Mouse (Mus musculus): ENCODE measurements at regions not wholly inside any gene's neighbourhood (a gene's known extent, or its start where the extent isn't known, plus 50 kb on each side); places are given as distances from the start of the nearest gene placed in this dataset.
"Not testable (repeated sequence)": the region's sequence is repeated elsewhere in the genome, so short reads cannot be mapped to it uniquely, and the experiment has no call there.

GRCm38 (mm10) chr2:72616412-72616811, 140.5 kb downstream of the Cdca7 start:
- DNase-seq: no peak

- no peak for DNase-seq
Observed at GRCm38 (mm10) chr2:72619446-72619845, 143.5 kb downstream of the Cdca7 start.

- DNase-seq: no peak
Observed at GRCm38 (mm10) chr2:72620182-72620652, 144.3 kb downstream of the Cdca7 start.

- DNase-seq: no peak
Observed at GRCm38 (mm10) chr2:72627915-72628314, 152.0 kb downstream of the Cdca7 start.

GRCm38 (mm10) chr2:72628626-72629470, 152.9 kb downstream of the Cdca7 start:
- DNase-seq: no peak

GRCm38 (mm10) chr2:72629691-72630461, 153.9 kb downstream of the Cdca7 start:
- no peak for DNase-seq

GRCm38 (mm10) chr2:72637881-72638620, 162.1 kb downstream of the Cdca7 start:
- no peak for DNase-seq

- no peak for DNase-seq
Observed at GRCm38 (mm10) chr2:72639022-72639421, 163.1 kb downstream of the Cdca7 start.

- DNase-seq: no peak
Observed at GRCm38 (mm10) chr2:72641228-72641627, 165.3 kb downstream of the Cdca7 start.

- DNase-seq: peak; percentile 28
Observed at GRCm38 (mm10) chr2:72644151-72644843, 168.3 kb downstream of the Cdca7 start.

GRCm38 (mm10) chr2:72647642-72648041, 171.7 kb downstream of the Cdca7 start:
- DNase-seq: no peak

GRCm38 (mm10) chr2:72648294-72648693, 172.3 kb downstream of the Cdca7 start:
- no peak for DNase-seq

- no peak for DNase-seq
Observed at GRCm38 (mm10) chr2:72655864-72656263, 179.9 kb downstream of the Cdca7 start.

- DNase-seq: no peak
Observed at GRCm38 (mm10) chr2:72657101-72657920, 181.4 kb downstream of the Cdca7 start.

- peak; percentile 7 for DNase-seq
Observed at GRCm38 (mm10) chr2:72662396-72662795, 186.4 kb downstream of the Cdca7 start.

GRCm38 (mm10) chr2:72662979-72663780, 187.2 kb downstream of the Cdca7 start:
- no peak for DNase-seq

- not testable (repeated sequence) for DNase-seq
Observed at GRCm38 (mm10) chr2:72667396-72667795, 191.4 kb downstream of the Cdca7 start.

- DNase-seq: no peak
Observed at GRCm38 (mm10) chr2:72672908-72673901, 197.2 kb downstream of the Cdca7 start.

- peak; percentile 8 for DNase-seq
Observed at GRCm38 (mm10) chr2:72674229-72674628, 198.3 kb downstream of the Cdca7 start.

Data from right cerebral cortex, adult 18-20 months (tissue).